Mouse (Mus musculus) neural tube, embryonic 15.5 days (tissue): ENCODE data around the gene Thrap3. TPM values are rescaled to one million over a fixed set of nuclear protein-coding genes. Genes with fewer than 3 reads are reported as not detected.

ENCODE experiments used
- ATAC-seq: fragments of 200-750 bp; cut with Nextera tagmentation; 2 replicates; pipeline ENCODE4 v1.8.0; 2017; ENCODE audit warnings: mild to moderate bottlenecking, moderate TSS enrichment, moderate library complexity; ENCODE audit not compliant: low FRiP score
- H3K27ac ChIP-seq: fragments of 300-500 bp; sonication (generic); replicated peaks from 2 replicates; pipeline ENCODE4 v1.5.1; 2015; ENCODE audit warnings: mild to moderate bottlenecking, inconsistent platforms
- H3K27me3 ChIP-seq: fragments of 300-500 bp; sonication (generic); replicated peaks from 2 replicates; pipeline ENCODE4 v1.6.1; 2015; ENCODE audit warnings: inconsistent platforms
- H3K36me3 ChIP-seq: fragments of 300-500 bp; sonication (generic); 2 replicates; pipeline ENCODE4 v1.6.1; 2015; ENCODE audit warnings: inconsistent platforms
- H3K4me1 ChIP-seq: fragments of 300-500 bp; sonication (generic); 2 replicates; pipeline ENCODE4 v1.6.1; 2015; ENCODE audit warnings: inconsistent platforms
- H3K4me2 ChIP-seq: fragments of 300-500 bp; sonication (generic); 2 replicates; pipeline ENCODE4 v1.6.1; 2015; ENCODE audit warnings: inconsistent platforms, mild to moderate bottlenecking, moderate library complexity
- H3K4me3 ChIP-seq: fragments of 300-500 bp; sonication (generic); replicated peaks from 2 replicates; pipeline ENCODE4 v1.5.1; 2015; ENCODE audit warnings: mild to moderate bottlenecking, inconsistent platforms
- H3K9ac ChIP-seq: fragments of 300-500 bp; sonication (generic); replicated peaks from 2 replicates; pipeline ENCODE4 v1.6.1; 2015; ENCODE audit warnings: mild to moderate bottlenecking, inconsistent platforms
- H3K9me3 ChIP-seq: fragments of 300-500 bp; sonication (generic); replicated peaks from 2 replicates; pipeline ENCODE4 v1.6.1; 2016; ENCODE audit warnings: inconsistent platforms
- WGBS: fragments of 180-500 bp; shearing (Covaris S2); methylation state at CpG from one replicate; pipeline ENCODE4 v1.1.7; 2015; ENCODE audit warnings: mixed read lengths; 5-methylcytosine and 5-hydroxymethylcytosine counted together
- polyA plus RNA-seq: library from polyadenylated mRNA; unstranded; fragments of >200 nt; fragmentation: Nextera tagmentation; extraction: Ambion mirVana; gene quantifications from 2 replicates; pipeline ENCODE4 v1.2.1, GENCODE M21; 2015

Thrap3 gene
- polyA plus RNA-seq, 1 experiment from 2014 or later = 127 TPM

GRCm38 (mm10) chr4:126205386-126205785 lies 2.8 kb upstream of the Thrap3 start:
- H3K4me2 ChIP-seq = no peak overlapping the region
- H3K27ac ChIP-seq = no peak overlapping the region
- WGBS = 79% methylated on average over 1 of the region's 1 CpGs
- no peak overlapping the region for H3K9ac ChIP-seq
- no peak overlapping the region for H3K4me3 ChIP-seq
- no peak for ATAC-seq
- H3K4me1 ChIP-seq = peaks cover 19% of the 10 kb centered on the region
- H3K27me3 ChIP-seq = no peaks in the 10 kb centered on the region
- no peaks in the 10 kb centered on the region for H3K9me3 ChIP-seq
- no peaks in the 10 kb centered on the region for H3K36me3 ChIP-seq

- no peak overlapping the region for H3K4me2 ChIP-seq
- H3K9ac ChIP-seq = no peak overlapping the region
- H3K27ac ChIP-seq = no peak overlapping the region
- no peaks in the 10 kb centered on the region for H3K36me3 ChIP-seq
- H3K9me3 ChIP-seq = no peaks in the 10 kb centered on the region
- no peak for ATAC-seq
- no peak overlapping the region for H3K4me3 ChIP-seq
- H3K27me3 ChIP-seq = no peaks in the 10 kb centered on the region
- 92% methylated on average over 12 of the region's 12 CpGs for WGBS
- peaks cover 25% of the 10 kb centered on the region for H3K4me1 ChIP-seq
Observed at GRCm38 (mm10) chr4:126204661-126205230, 2.2 kb upstream of the Thrap3 start.

- no peak overlapping the region for H3K4me2 ChIP-seq
- H3K27me3 ChIP-seq = no peaks in the 10 kb centered on the region
- peaks cover 31% of the 10 kb centered on the region for H3K4me1 ChIP-seq
- ATAC-seq = no peak
- peak overlapping the region; percentile 88; the same call in 1 of the 2 replicates for H3K27ac ChIP-seq
- no peak overlapping the region for H3K4me3 ChIP-seq
- no peak overlapping the region for H3K9ac ChIP-seq
- WGBS = 82% methylated on average over 8 of the region's 8 CpGs
- no peaks in the 10 kb centered on the region for H3K9me3 ChIP-seq
- H3K36me3 ChIP-seq = no peaks in the 10 kb centered on the region
Observed at GRCm38 (mm10) chr4:126204016-126204415, 1.5 kb upstream of the Thrap3 start.

- 71% methylated on average over 10 of the region's 10 CpGs for WGBS
- H3K4me3 ChIP-seq = peak overlapping the region; percentile 89
- H3K36me3 ChIP-seq = no peaks in the 10 kb centered on the region
- H3K27ac ChIP-seq = peak overlapping the region; percentile 88
- no peaks in the 10 kb centered on the region for H3K27me3 ChIP-seq
- H3K9ac ChIP-seq = peak overlapping the region; percentile 61
- H3K4me1 ChIP-seq = peaks cover 37% of the 10 kb centered on the region
- H3K9me3 ChIP-seq = no peaks in the 10 kb centered on the region
- peak overlapping the region; percentile 73 for H3K4me2 ChIP-seq
- no peak; the same call in 1 of the 2 replicates for ATAC-seq
Observed at GRCm38 (mm10) chr4:126203336-126203895, 856 bp upstream of the Thrap3 start.

GRCm38 (mm10) chr4:126201514-126202302 lies 852 bp downstream of the Thrap3 start:
- Histone ChIP-seq H3K9me3 (no peaks in the 10 kb centered on the region), H3K4me1 (peaks cover 42% of the 10 kb centered on the region), H3K27me3 (no peaks in the 10 kb centered on the region), H3K9ac (peak overlapping the region; percentile 86), H3K4me2 (peak overlapping the region; percentile 73), H3K4me3 (peak overlapping the region; percentile 89), H3K27ac (peak overlapping the region; percentile 98), H3K36me3 (no peaks in the 10 kb centered on the region)
- no peak for ATAC-seq
- under 1% methylated on average over 28 of the region's 28 CpGs for WGBS

- Histone ChIP-seq H3K4me1 (peaks cover 42% of the 10 kb centered on the region), H3K4me2 (peak overlapping the region; percentile 73), H3K9ac (peak overlapping the region; percentile 86), H3K36me3 (no peaks in the 10 kb centered on the region), H3K4me3 (peak overlapping the region; percentile 89), H3K9me3 (no peaks in the 10 kb centered on the region), H3K27me3 (no peaks in the 10 kb centered on the region), H3K27ac (no peak overlapping the region)
- no peak for ATAC-seq
- WGBS = 83% methylated on average over 2 of the region's 2 CpGs
Observed at GRCm38 (mm10) chr4:126200656-126201055, 1.9 kb downstream of the Thrap3 start.

- 69% methylated on average over 1 of the region's 1 CpGs for WGBS
- peak overlapping the region; percentile 73 for H3K4me2 ChIP-seq
- no peak for ATAC-seq
Observed at GRCm38 (mm10) chr4:126200036-126200435, 2.5 kb downstream of the Thrap3 start.

GRCm38 (mm10) chr4:126199556-126199955 lies 3.0 kb downstream of the Thrap3 start:
- Histone ChIP-seq H3K4me2 (peak overlapping the region; percentile 73), H3K4me1 (peaks cover 42% of the 10 kb centered on the region), H3K4me3 (no peak overlapping the region), H3K36me3 (no peaks in the 10 kb centered on the region), H3K27me3 (no peaks in the 10 kb centered on the region), H3K9me3 (no peaks in the 10 kb centered on the region), H3K27ac (no peak overlapping the region), H3K9ac (no peak overlapping the region)
- ATAC-seq = no peak
- 85% methylated on average over 6 of the region's 6 CpGs for WGBS

More at GRCm38 (mm10) chr4:126200036-126200435, 2.5 kb downstream of the Thrap3 start:
- no peaks in the 10 kb centered on the region for H3K9me3 ChIP-seq
- no peak overlapping the region for H3K27ac ChIP-seq
- H3K4me3 ChIP-seq = no peak overlapping the region; the same call in 1 of the 2 replicates
- no peaks in the 10 kb centered on the region for H3K27me3 ChIP-seq
- H3K36me3 ChIP-seq = no peaks in the 10 kb centered on the region
- peaks cover 42% of the 10 kb centered on the region for H3K4me1 ChIP-seq
- peak overlapping the region; percentile 86; the same call in 1 of the 2 replicates for H3K9ac ChIP-seq

GRCm38 (mm10) chr4:126197485-126197884 lies 5.1 kb downstream of the Thrap3 start:
- 69% methylated on average over 3 of the region's 3 CpGs for WGBS
- H3K9ac ChIP-seq = no peak overlapping the region
- no peak overlapping the region for H3K4me2 ChIP-seq
- no peaks in the 10 kb centered on the region for H3K9me3 ChIP-seq
- no peak overlapping the region for H3K4me3 ChIP-seq
- H3K36me3 ChIP-seq = peaks cover 5% of the 10 kb centered on the region
- H3K27me3 ChIP-seq = no peaks in the 10 kb centered on the region
- peaks cover 34% of the 10 kb centered on the region for H3K4me1 ChIP-seq
- no peak overlapping the region for H3K27ac ChIP-seq
- ATAC-seq = no peak

GRCm38 (mm10) chr4:126194916-126195315 lies 7.6 kb downstream of the Thrap3 start:
- WGBS = 96% methylated on average over 4 of the region's 4 CpGs
- Histone ChIP-seq H3K36me3 (peaks cover 15% of the 10 kb centered on the region), H3K27me3 (no peaks in the 10 kb centered on the region), H3K4me2 (no peak overlapping the region), H3K4me1 (peaks cover 19% of the 10 kb centered on the region), H3K9me3 (no peaks in the 10 kb centered on the region), H3K27ac (no peak overlapping the region), H3K9ac (no peak overlapping the region), H3K4me3 (no peak overlapping the region)
- no peak for ATAC-seq

GRCm38 (mm10) chr4:126194216-126194615 lies 8.3 kb downstream of the Thrap3 start:
- Histone ChIP-seq H3K4me2 (no peak overlapping the region), H3K4me3 (no peak overlapping the region), H3K27ac (no peak overlapping the region), H3K4me1 (peaks cover 13% of the 10 kb centered on the region), H3K36me3 (peaks cover 15% of the 10 kb centered on the region), H3K9me3 (no peaks in the 10 kb centered on the region), H3K9ac (no peak overlapping the region), H3K27me3 (no peaks in the 10 kb centered on the region)
- no peak for ATAC-seq

- no peak overlapping the region for H3K4me2 ChIP-seq
- H3K27ac ChIP-seq = no peak overlapping the region
- no peak overlapping the region for H3K4me3 ChIP-seq
- H3K9me3 ChIP-seq = no peaks in the 10 kb centered on the region
- no peak overlapping the region for H3K9ac ChIP-seq
- no peak for ATAC-seq
- 97% methylated on average over 2 of the region's 2 CpGs for WGBS
- H3K4me1 ChIP-seq = no peaks in the 10 kb centered on the region
- no peaks in the 10 kb centered on the region for H3K27me3 ChIP-seq
- peaks cover 15% of the 10 kb centered on the region for H3K36me3 ChIP-seq
Observed at GRCm38 (mm10) chr4:126190636-126191035, 11.9 kb downstream of the Thrap3 start.
